Mouse (Mus musculus): Measurements from ENCODE around the gene Snap47.

DNA sequence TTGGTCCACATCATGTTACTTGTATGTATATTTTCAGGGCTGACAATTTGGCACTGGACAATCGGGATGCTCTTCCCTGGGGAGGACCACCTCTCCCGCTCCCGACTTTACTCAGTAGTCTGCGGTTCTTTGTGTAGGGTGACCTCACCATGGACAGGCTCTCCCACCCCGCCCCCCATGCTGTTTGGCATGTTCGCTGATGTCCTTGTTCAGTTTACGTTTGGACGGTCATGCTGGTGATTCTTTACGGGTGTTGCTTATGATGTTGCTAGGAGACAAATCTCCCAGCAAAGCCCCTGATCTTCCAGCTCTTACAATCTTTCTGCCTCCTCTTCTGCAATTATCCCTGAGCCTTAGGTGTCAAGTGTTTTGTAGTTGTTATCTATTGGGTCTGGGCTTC, 60.5 kb downstream of the Snap47 start:
- TF ChIP-seq ZNF384 (IDR thresholded peaks at IDR 0.05; ENCODE audit: low read depth, low read length) (no peak), HCFC1 (IDR thresholded peaks at IDR 0.05; ENCODE audit: borderline replicate concordance, insufficient read depth, low read length) (no peak), CHD2 (IDR thresholded peaks at IDR 0.05; ENCODE audit: low read depth, low read length) (no peak), MAFK (IDR thresholded peaks at IDR 0.05; ENCODE audit: insufficient read depth, low read depth, low read length) (no peak), ZC3H11A (IDR thresholded peaks at IDR 0.05; ENCODE audit: borderline replicate concordance, low read depth, low read length) (no peak)

Measured in ES-E14 (cell line).